Mouse (Mus musculus) embryo, embryonic 11.5 days (tissue): ENCODE results near the gene Gm1979.
"Not testable (repeated sequence)": the region's sequence is repeated elsewhere in the genome, so short reads cannot be mapped to it uniquely, and the experiment has no call there.

Source experiments
- DNase-seq: peaks from one replicate; pipeline ENCODE4 v3.0.0-alpha.2; 2012; ENCODE audit warnings: low read depth, low spot score

Gm1979 gene

GRCm38 (mm10) chr5:26004698-26005097 is at the start of gene Gm1979:
Gm1979 (minus strand) TSS chr5:26004798.
- DNase-seq, result not testable (repeated sequence)

DNA sequence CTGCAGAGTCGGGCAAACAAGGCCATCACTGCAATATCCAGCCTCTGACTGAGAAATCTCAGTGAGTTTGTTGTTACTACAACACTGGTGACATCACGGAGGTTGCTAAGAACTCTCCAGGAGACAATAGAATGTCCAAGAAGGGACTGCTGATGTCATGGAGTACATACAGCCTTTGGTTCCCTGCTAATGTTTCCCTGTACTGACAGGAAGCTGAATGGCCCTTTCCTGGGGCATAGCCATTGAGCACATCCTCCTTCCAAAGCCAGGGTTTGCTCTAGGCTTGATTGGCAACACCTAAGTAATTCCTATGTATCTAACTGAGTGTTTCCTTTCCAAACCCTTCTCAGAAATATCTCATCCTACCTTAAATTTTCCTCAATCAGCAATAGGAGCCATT is 34.9 kb upstream of the Gm1979 start, which contains the start of gene Speer4a:
Speer4a (minus strand) TSS at position 101 of the 400 bp plus-strand sequence.
- not testable (repeated sequence) for DNase-seq

- not testable (repeated sequence) for DNase-seq
Measured at GRCm38 (mm10) chr5:26022816-26023215, 18.2 kb upstream of the Gm1979 start, which contains the start of gene Gm5862. Gm5862 (minus strand) TSS chr5:26022916.

- not testable (repeated sequence) for DNase-seq
Measured at GRCm38 (mm10) chr5:26007697-26008096, 3.1 kb upstream of the Gm1979 start.

GRCm38 (mm10) chr5:26006937-26007695 is 2.5 kb upstream of the Gm1979 start:
- DNase-seq, result peak; percentile 20

GRCm38 (mm10) chr5:25988550-25988949 is 16.0 kb downstream of the Gm1979 start, which contains the start of gene Gm21698:
Gm21698 (minus strand) TSS chr5:25988650.
- not testable (repeated sequence) for DNase-seq

- DNase-seq, result not testable (repeated sequence)
Measured at GRCm38 (mm10) chr5:25972563-25972962, 32.0 kb downstream of the Gm1979 start, which contains the start of gene Gm21680. Gm21680 (minus strand) TSS chr5:25972663.

DNA sequence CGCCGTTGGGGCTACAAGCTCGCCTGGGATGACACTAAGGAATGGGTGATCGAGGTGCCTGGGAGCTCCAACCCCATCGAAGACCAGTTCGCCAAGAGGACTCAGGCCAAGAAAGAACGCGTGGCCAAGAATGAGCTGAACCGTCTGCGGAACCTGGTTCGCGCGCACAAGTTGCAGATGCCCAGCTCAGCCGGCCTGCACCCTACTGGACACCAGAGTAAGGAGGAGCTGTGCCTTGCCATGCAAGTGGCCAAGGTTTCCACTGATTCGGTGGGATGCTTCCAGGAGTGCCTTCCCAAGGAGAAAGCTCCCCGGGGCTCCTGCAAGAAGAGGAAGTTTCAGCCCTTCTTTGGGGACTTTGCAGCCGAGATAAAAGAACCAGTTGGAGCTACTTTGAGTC is 47.5 kb downstream of the Gm1979 start:
- not testable (repeated sequence) for DNase-seq

DNA sequence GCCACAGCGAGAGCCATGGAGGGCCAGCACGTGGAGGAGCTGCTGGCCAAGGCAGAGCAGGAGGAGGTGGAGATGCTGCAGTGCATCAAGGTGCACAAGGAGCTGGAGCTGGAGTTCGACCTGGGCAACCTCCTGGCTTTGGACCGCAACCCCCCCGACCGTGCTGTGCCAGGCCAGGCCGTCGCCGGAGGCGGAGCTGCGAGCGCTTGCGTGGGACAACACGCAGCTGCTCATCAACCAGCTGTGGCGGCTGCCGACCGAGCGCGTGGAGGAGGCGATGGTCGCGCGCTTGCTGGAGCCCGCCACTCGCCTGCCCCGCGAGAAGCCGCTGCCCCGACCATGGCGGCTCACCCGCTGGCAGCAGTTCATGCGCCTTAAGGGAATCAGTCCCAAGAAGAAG is 48.0 kb downstream of the Gm1979 start:
- DNase-seq, result not testable (repeated sequence)

GRCm38 (mm10) chr5:25954317-25954716 is 50.3 kb downstream of the Gm1979 start, which contains the start of gene Gm21671:
Gm21671 (minus strand) TSS chr5:25954417.
- DNase-seq, result not testable (repeated sequence)
